Mouse (Mus musculus) testis, adult 2 months (tissue): ENCODE data around the gene Myadm. TPM values are rescaled to one million over a fixed set of nuclear protein-coding genes. Genes with fewer than 3 reads are reported as not detected.

ENCODE experiments used
- H3K27ac ChIP-seq: fragments of 200-500 bp; 2 replicates; pipeline ENCODE4 v1.5.1; 2012; ENCODE audit warnings: low read depth, low read length; ENCODE audit not compliant: control insufficient read depth, insufficient read depth
- H3K27me3 ChIP-seq: fragments of 200-500 bp; 2 replicates; pipeline ENCODE4 v1.6.1; 2012; ENCODE audit warnings: mild to moderate bottlenecking, low read length, moderate library complexity; ENCODE audit not compliant: control insufficient read depth, insufficient read depth
- H3K36me3 ChIP-seq: fragments of 200-500 bp; 2 replicates; pipeline ENCODE4 v1.6.1; 2012; ENCODE audit warnings: mild to moderate bottlenecking, low read length; ENCODE audit not compliant: control insufficient read depth, insufficient read depth
- H3K4me1 ChIP-seq: fragments of 200-500 bp; 2 replicates; pipeline ENCODE4 v1.6.1; 2012; ENCODE audit warnings: low read length; ENCODE audit not compliant: control insufficient read depth, insufficient read depth
- H3K4me3 ChIP-seq: fragments of 200-500 bp; 2 replicates; pipeline ENCODE4 v1.5.1; 2012; ENCODE audit warnings: low read depth, mild to moderate bottlenecking, low read length, moderate library complexity, mixed read lengths; ENCODE audit not compliant: control insufficient read depth
- CTCF ChIP-seq: fragments of 200-500 bp; IDR thresholded peaks from 2 replicates; pipeline ENCODE4 v1.5.1; 2012; ENCODE audit warnings: low read depth, mild to moderate bottlenecking, inconsistent platforms, low read length, moderate library complexity; ENCODE audit not compliant: control insufficient read depth, insufficient read depth, insufficient replicate concordance
- POLR2A ChIP-seq: fragments of 200-500 bp; IDR thresholded peaks from 2 replicates; pipeline ENCODE4 v1.6.1; 2012; ENCODE audit warnings: low read depth, mild to moderate bottlenecking, inconsistent platforms, low read length, moderate library complexity; ENCODE audit not compliant: control insufficient read depth
- polyA plus RNA-seq: library from polyadenylated mRNA; depleted of rRNA; stranded (reverse); fragments of >200 nt; gene quantifications from 2 replicates; pipeline ENCODE4 v1.2.3, GENCODE M21; 2012

Gene Myadm
- polyA plus RNA-seq, 1 experiment = 20.4 TPM

DNA sequence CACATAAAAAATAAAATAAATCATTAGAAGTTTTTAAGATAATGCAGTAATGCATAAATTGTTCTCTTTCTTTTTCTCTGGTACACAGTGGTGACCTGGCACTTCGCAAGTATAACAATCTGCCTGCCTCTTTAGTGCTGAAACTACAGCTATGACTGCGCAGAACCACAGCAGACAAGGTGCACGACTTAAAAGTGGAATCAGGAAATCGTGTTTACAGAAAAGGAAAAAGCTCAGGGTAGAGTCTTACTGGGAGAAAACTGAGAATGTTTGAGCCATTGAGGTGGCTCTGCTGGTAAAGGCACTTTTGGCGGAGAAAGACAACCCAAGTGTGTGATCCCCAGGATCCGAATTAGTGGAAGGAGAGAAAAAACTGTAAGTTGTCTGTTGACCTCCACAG lies 7.1 kb upstream of the Myadm start:
- peaks cover 8% of the 10 kb centered on the region for H3K4me1 ChIP-seq
- TF ChIP-seq CTCF (no peak), POLR2A (no peak)
- H3K36me3 ChIP-seq = no peaks in the 10 kb centered on the region
- no peaks in the 10 kb centered on the region for H3K27me3 ChIP-seq
- H3K4me3 ChIP-seq = no peak overlapping the region
- H3K27ac ChIP-seq = no peak overlapping the region

DNA sequence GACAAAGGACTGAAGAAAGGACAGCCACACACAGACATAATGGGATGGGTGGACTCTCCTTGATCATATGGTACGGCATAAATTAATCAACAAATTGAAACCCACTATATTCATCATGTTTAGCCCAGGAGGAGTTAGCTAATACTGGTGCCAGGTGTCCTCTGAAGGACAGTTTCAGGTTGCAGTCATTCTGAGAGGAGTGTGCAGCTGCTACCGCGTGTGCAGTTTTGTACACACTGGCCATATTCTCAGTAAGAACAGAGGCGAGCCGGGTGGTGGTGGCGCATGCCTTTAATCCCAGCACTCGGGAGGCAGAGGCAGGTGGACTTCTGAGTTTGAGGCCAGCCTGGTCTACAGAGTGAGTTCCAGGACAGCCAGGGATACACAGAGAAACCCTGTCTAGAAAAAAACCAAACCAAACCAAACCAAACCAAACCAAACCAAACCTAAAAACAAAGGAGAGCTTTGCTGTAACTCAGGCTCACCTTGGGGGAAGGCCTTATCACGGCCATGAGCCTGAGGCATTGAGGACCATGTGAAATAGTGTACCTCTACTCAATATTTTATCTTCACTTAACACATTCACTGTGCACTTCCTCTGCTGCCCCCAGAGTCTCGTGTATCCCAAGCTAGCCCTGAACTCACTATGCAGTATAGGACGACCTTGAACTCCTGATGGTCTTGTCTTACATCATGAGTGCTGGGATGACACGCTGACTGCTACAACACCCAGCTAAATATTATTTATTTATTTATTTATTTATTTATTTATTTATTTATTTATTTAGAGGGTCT lies 5.6 kb upstream of the Myadm start:
- peak overlapping the region; percentile 21; the same call in 1 of the 2 replicates for H3K4me3 ChIP-seq
- no peaks in the 10 kb centered on the region for H3K36me3 ChIP-seq
- no peak overlapping the region for H3K27ac ChIP-seq
- H3K27me3 ChIP-seq = no peaks in the 10 kb centered on the region
- TF ChIP-seq POLR2A (no peak), CTCF (no peak)
- H3K4me1 ChIP-seq = peaks cover 8% of the 10 kb centered on the region

DNA sequence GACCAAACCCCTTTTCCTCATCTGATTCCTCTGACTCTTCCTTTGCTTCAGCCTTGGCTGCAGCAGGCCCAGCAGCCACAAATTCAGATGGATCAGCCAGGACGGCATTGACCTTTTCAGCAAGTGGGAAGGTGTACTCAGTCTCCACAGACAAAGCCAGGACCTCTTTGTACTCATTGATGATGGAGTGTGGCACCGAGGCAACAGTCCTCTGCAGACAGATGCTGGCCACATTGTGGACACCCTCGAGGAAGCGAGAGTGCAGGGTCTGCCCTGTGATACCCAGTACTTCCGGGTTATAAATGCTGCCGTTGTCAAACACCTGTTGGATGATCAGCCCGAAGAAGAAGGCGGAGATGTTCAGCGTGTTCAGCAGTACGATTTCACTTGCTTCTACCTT lies 4.3 kb upstream of the Myadm start:
- Histone ChIP-seq H3K27me3 (no peaks in the 10 kb centered on the region), H3K4me3 (no peak overlapping the region), H3K36me3 (no peaks in the 10 kb centered on the region), H3K4me1 (peaks cover 15% of the 10 kb centered on the region), H3K27ac (no peak overlapping the region)
- TF ChIP-seq CTCF (no peak), POLR2A (no peak)

DNA sequence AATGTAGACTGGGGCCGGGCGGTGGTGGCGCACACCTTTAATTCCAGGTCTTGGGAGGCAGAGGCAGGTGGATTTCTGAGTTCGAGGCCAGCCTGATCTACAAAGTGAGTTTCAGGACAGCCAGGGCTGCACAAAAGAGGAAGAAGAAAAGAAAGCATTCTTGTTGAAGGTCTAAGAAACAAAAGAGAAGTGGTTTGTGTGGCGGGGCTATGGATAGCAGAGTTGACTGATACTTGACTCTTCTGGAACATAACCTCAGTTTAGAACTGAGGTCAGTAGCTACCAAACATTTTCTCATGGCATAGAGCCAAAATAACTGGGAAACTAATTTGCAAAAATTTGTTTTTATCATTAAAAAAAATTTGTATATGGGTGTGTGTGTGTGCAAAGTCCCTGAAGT lies 2.8 kb upstream of the Myadm start:
- TF ChIP-seq CTCF (no peak), POLR2A (no peak)
- Histone ChIP-seq H3K36me3 (no peaks in the 10 kb centered on the region), H3K4me3 (no peak overlapping the region), H3K27me3 (no peaks in the 10 kb centered on the region), H3K27ac (no peak overlapping the region), H3K4me1 (peaks cover 26% of the 10 kb centered on the region)

DNA sequence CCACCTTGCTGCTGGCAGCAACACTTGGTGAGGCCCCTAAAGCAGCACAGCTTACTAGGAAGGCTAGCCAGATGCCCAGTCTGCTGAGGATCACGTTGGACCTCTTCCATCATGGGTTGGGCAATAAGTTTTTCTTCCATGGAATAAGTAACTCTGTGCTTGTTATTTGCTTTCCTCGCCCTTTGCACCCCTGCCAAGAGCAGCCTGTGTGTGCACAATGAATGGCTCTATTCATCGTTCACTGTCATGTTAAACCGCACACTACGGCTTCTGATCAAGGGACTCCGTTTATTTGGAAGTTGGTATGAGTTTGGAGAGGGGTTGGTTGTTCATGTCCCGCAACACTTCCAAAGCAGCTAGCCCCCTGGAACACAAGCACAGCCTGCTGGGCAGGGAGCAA lies 1.7 kb upstream of the Myadm start:
- TF ChIP-seq POLR2A (no peak), CTCF (no peak)

DNA sequence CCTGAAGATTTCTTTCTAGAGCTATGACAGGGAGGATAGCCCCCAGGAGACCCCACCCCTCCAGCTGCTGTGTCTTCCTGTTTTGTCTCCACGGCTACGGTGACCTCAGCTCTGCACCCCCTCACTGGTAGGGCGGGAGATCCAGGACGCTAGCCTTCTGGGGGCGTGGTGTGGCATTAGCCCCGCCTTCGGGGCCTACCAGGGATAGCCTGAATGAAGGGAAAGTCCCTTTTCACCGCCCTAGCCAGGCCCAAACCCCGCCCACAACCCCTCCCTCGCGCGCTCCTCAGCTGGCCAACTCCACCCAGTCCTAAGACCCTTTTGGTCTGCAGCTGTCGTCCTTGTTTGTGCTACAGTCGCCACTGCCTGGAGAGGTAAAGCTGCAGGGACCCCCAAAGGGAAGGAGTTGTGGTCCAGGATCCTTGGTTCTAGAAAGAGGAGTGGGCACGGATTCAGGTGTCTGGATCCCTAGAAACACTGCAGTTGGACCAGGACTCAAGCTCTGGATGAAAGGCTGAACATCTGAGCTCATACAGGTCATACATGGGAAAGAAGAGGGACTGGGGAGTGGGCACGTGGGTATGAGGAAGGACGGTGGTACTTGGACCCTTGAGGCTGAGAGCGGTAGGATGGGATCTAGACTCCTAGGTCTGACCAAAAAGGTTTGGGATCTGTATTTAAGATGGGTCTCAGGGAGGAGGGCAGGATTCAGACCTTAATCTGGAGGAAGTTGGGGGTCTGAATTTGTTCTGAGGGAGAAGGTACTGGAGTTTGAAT lies 1.6 kb downstream of the Myadm start:
- Histone ChIP-seq H3K4me3 (peak overlapping the region; percentile 83), H3K27ac (peak overlapping the region; percentile 71), H3K36me3 (no peaks in the 10 kb centered on the region), H3K27me3 (no peaks in the 10 kb centered on the region), H3K4me1 (peaks cover 21% of the 10 kb centered on the region)
- TF ChIP-seq CTCF (no peak), POLR2A (no peak)

More for the DNA sequence above, 1.7 kb upstream of the Myadm start:
- H3K36me3 ChIP-seq = no peaks in the 10 kb centered on the region
- no peak overlapping the region for H3K4me3 ChIP-seq
- H3K4me1 ChIP-seq = peaks cover 29% of the 10 kb centered on the region
- no peak overlapping the region for H3K27ac ChIP-seq
- H3K27me3 ChIP-seq = no peaks in the 10 kb centered on the region

DNA sequence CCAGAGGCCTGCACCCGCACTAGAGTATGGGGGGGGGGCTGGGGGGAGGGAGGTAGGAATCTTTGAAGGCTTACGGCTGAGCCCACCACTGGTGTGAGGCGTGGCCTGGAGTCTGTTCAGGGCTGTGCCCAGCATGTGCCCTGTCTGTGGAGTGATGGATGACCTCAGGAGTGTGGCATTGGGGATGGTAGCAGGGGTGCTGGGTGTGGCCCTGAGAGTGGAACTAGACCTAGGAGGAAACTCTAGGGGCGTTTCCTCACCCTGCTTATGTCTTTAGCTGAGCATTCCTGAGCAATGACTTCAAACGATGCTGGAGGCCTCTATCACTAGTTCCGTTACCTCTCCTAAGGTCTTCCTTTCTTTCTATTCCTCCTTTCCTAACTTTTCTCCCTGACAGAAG lies 2.3 kb downstream of the Myadm start:
- Histone ChIP-seq H3K4me1 (peaks cover 21% of the 10 kb centered on the region), H3K27ac (no peak overlapping the region), H3K27me3 (no peaks in the 10 kb centered on the region), H3K36me3 (no peaks in the 10 kb centered on the region), H3K4me3 (peak overlapping the region; percentile 83)
- TF ChIP-seq CTCF (no peak), POLR2A (no peak)
